Mouse (Mus musculus) CH12.LX (cell line): Measurements from ENCODE around the gene Gipc2. TPM values are rescaled to one million over a fixed set of nuclear protein-coding genes. Genes with fewer than 3 reads are reported as not detected.

ENCODE experiments used
- DNase-seq: peaks from one replicate; pipeline ENCODE4 v3.0.0-alpha.2; 2013; ENCODE audit errors: extremely low read depth
- H3K27ac ChIP-seq: 2 replicates; pipeline ENCODE4 v1.5.1; 2012; ENCODE audit warnings: low read depth, mild to moderate bottlenecking, control low read depth, moderate library complexity; ENCODE audit not compliant: insufficient read depth
- H3K27me3 ChIP-seq: replicated peaks from 2 replicates; pipeline ENCODE3; 2012; ENCODE audit warnings: inconsistent platforms
- H3K36me3 ChIP-seq, 2 experiments: replicated peaks in 1 of 2; 2 replicates each; pipeline versions ENCODE3 to v1.6.1; 2012; ENCODE audit warnings: inconsistent platforms in 1 of 2, low read length in 1 of 2, mild to moderate bottlenecking in 1 of 2, mixed read lengths in 1 of 2, moderate library complexity in 1 of 2; ENCODE audit not compliant: control insufficient read depth in 1 of 2, insufficient read depth in 1 of 2
- H3K4me1 ChIP-seq, 2 experiments: 2 replicates each; pipeline ENCODE4 v1.6.1; 2012; ENCODE audit warnings: inconsistent platforms in 1 of 2, moderate library complexity in 1 of 2; ENCODE audit not compliant: insufficient read depth in 2 of 2, control insufficient read depth in 1 of 2
- H3K4me2 ChIP-seq: 2 replicates; pipeline ENCODE4 v1.6.1; 2012; ENCODE audit warnings: low read depth, mild to moderate bottlenecking, control low read depth; ENCODE audit not compliant: poor library complexity, insufficient read depth, severe bottlenecking
- H3K4me3 ChIP-seq, 3 experiments: fragments of 150-350 bp in 1 of 3; sonication (generic) in 1 of 3; replicated peaks in 1 of 3; 2 replicates each; pipeline versions ENCODE3 to v1.5.1; 2011 to 2012; ENCODE audit warnings: low read depth in 2 of 3, low read length in 2 of 3, mild to moderate bottlenecking in 2 of 3, moderate library complexity in 2 of 3, control low read depth in 1 of 3, improper control_type of control experiment in 1 of 3, inconsistent platforms in 1 of 3, mixed read lengths in 1 of 3; ENCODE audit not compliant: poor library complexity in 1 of 3
- H3K79me2 ChIP-seq: replicated peaks from 2 replicates; pipeline ENCODE4 v1.6.1; 2012; ENCODE audit warnings: mild to moderate bottlenecking, moderate library complexity; ENCODE audit not compliant: control insufficient read depth, poor library complexity, insufficient read depth, severe bottlenecking; ENCODE audit errors: extremely low read depth
- H3K9ac ChIP-seq: 2 replicates; pipeline ENCODE4 v1.6.1; 2012; ENCODE audit warnings: low read depth, mild to moderate bottlenecking, control low read depth, moderate library complexity; ENCODE audit not compliant: insufficient read depth
- H3K9me3 ChIP-seq: replicated peaks from 2 replicates; pipeline ENCODE3; 2012; ENCODE audit warnings: low read length, inconsistent platforms, mixed read lengths
- BHLHE40 ChIP-seq: IDR thresholded peaks from 2 replicates; pipeline ENCODE4 v1.6.1; 2011; ENCODE audit warnings: mild to moderate bottlenecking, low read depth, low read length, improper control_type of control experiment
- CHD2 ChIP-seq: IDR thresholded peaks from 2 replicates; pipeline ENCODE4 v1.6.1; 2011; ENCODE audit warnings: low read length, improper control_type of control experiment
- E2F4 ChIP-seq: IDR thresholded peaks from 2 replicates; pipeline ENCODE4 v1.6.1; 2011; ENCODE audit warnings: low read depth, low read length, improper control_type of control experiment; ENCODE audit not compliant: insufficient replicate concordance
- ELF1 ChIP-seq: IDR thresholded peaks from 2 replicates; pipeline ENCODE4 v1.6.1; 2014; ENCODE audit warnings: low read depth, mild to moderate bottlenecking, inconsistent platforms, low read length, improper control_type of control experiment
- ETS1 ChIP-seq: conservative IDR thresholded peaks from 2 replicates; pipeline ENCODE4 v1.6.1; 2012; ENCODE audit warnings: low read depth, mild to moderate bottlenecking, inconsistent platforms, low read length, improper control_type of control experiment, moderate library complexity
- GABPA ChIP-seq: IDR thresholded peaks from 2 replicates; pipeline ENCODE4 v1.6.1; 2012; ENCODE audit warnings: low read depth, low read length, improper control_type of control experiment, inconsistent platforms; ENCODE audit not compliant: insufficient replicate concordance
- HCFC1 ChIP-seq: IDR thresholded peaks from 2 replicates; pipeline ENCODE4 v1.6.1; 2012; ENCODE audit warnings: low read depth, mild to moderate bottlenecking, inconsistent platforms, low read length, improper control_type of control experiment
- JUND ChIP-seq: conservative IDR thresholded peaks from 2 replicates; pipeline ENCODE4 v1.6.1; 2011; ENCODE audit warnings: low read depth, low read length, improper control_type of control experiment
- MEF2A ChIP-seq: IDR thresholded peaks from 2 replicates; pipeline ENCODE4 v1.6.1; 2014; ENCODE audit warnings: low read depth, mild to moderate bottlenecking, inconsistent platforms, low read length, improper control_type of control experiment, borderline replicate concordance
- NELFE ChIP-seq: IDR thresholded peaks from 2 replicates; pipeline ENCODE4 v1.6.1; 2011; ENCODE audit warnings: low read depth, low read length, improper control_type of control experiment
- NRF1 ChIP-seq: IDR thresholded peaks from 2 replicates; pipeline ENCODE4 v1.6.1; 2014; ENCODE audit warnings: low read depth, mild to moderate bottlenecking, inconsistent platforms, low read length, improper control_type of control experiment, moderate library complexity
- PAX5 ChIP-seq: IDR thresholded peaks from 2 replicates; pipeline ENCODE4 v1.6.1; 2012; ENCODE audit warnings: low read length, inconsistent platforms, mixed read lengths
- POLR2A ChIP-seq: IDR thresholded peaks from 2 replicates; pipeline ENCODE4 v1.6.1; 2011; ENCODE audit warnings: low read depth, mild to moderate bottlenecking, improper control_type of control experiment, low read length
- POLR2AphosphoS2 ChIP-seq: IDR thresholded peaks from 2 replicates; pipeline ENCODE4 v1.6.1; 2011; ENCODE audit warnings: low read depth, low read length, improper control_type of control experiment
- SIN3A ChIP-seq: IDR thresholded peaks from 2 replicates; pipeline ENCODE4 v1.6.1; 2012; ENCODE audit warnings: low read length, improper control_type of control experiment, inconsistent platforms
- SMC3 ChIP-seq: IDR thresholded peaks from 2 replicates; pipeline ENCODE4 v1.6.1; 2011; ENCODE audit warnings: low read depth, low read length, improper control_type of control experiment
- USF1 ChIP-seq: IDR thresholded peaks from 2 replicates; pipeline ENCODE4 v1.6.1; 2014; ENCODE audit warnings: low read depth, mild to moderate bottlenecking, inconsistent platforms, low read length, improper control_type of control experiment
- dilution Hi-C: fragments of 300-500 bp; cut with MboI; formaldehyde crosslinking; loops from 2 replicates; pipeline ENCODE4 v1.14.3; 2020; ENCODE audit warnings: low sequenced_read_pairs; ENCODE audit not compliant: extremely low pct_unique_long_range_greater_than_20kb, extremely low pct_ligation_motif_present
- in situ Hi-C: fragments of 300-500 bp; cut with MboI; formaldehyde crosslinking; loops from 3 replicates; pipeline ENCODE4 v1.14.3; 2019; ENCODE audit warnings: low sequenced_read_pairs, low pct_ligation_motif_present, low pct_unique_long_range_greater_than_20kb, mixed read lengths
- polyA plus RNA-seq: library from polyadenylated mRNA; unstranded; fragments of >175 nt; gene quantifications from 2 replicates; pipeline ENCODE4 v1.2.1, GENCODE M21; 2012; ENCODE audit warnings: low read depth; ENCODE audit not compliant: insufficient read length
- total RNA-seq, 2 experiments: library from RNA; depleted of rRNA; stranded (reverse); fragments of 300-350 nt in 1 of 2; fragments of >200 nt in 1 of 2; gene quantifications; 2 replicates each; pipeline ENCODE4 v1.2.3; 2012 to 2014

The Gipc2 gene
- total and polyA plus RNA-seq, 3 experiments: 0.24 to 1.2 (median 0.38) TPM

- Histone ChIP-seq H3K4me3 (no peak overlapping the region), H3K27me3 (no peaks in the 10 kb centered on the region), H3K79me2 (no peaks in the 10 kb centered on the region), H3K27ac (no peak overlapping the region), H3K4me2 (no peak overlapping the region), H3K9me3 (peaks cover 3% of the 10 kb centered on the region), H3K36me3 (peaks cover 6 to 23% of the 10 kb centered on the region in 2 experiments), H3K4me1 (no peaks in the 10 kb centered on the region; a peak in 1 of 4 replicates), H3K9ac (no peak overlapping the region)
- TF ChIP-seq ELF1: no peak
- no peak for TF ChIP-seq MEF2A
- TF ChIP-seq PAX5: no peak
- TF ChIP-seq SMC3: no peak
- TF ChIP-seq JUND: no peak
- TF ChIP-seq GABPA: no peak
- TF ChIP-seq POLR2AphosphoS2: no peak
- TF ChIP-seq POLR2A: no peak
- no peak for TF ChIP-seq NRF1
- no peak for TF ChIP-seq BHLHE40
- TF ChIP-seq SIN3A: no peak
- no peak for TF ChIP-seq USF1
- TF ChIP-seq E2F4: no peak
- TF ChIP-seq HCFC1: no peak
- TF ChIP-seq CHD2: no peak
- no peak for DNase-seq
- in situ Hi-C loops (no loop called here), dilution Hi-C loops (no loop called here)
Observed at GRCm38 (mm10) chr3:152179285-152179684, 13.3 kb upstream of the Gipc2 start.

DNA sequence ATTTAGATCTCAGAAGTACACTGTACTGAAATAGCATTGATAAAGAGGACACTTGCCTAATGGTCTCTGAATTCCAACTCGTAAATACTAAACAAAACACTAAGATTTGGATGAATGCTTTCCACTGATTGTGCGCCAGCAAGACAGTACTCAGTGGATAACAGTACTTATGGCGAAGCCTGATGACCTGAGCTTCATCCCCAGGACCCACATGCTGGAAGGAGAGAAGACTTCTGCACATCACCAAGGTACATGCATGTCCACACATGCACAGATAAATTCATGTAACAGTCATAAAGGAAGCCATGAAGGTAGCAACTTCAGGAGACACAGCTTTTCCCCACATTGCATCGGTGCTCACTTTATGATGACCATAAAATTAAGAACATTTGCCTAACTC is 12.8 kb upstream of the Gipc2 start:
- dilution Hi-C loops (no loop called here), in situ Hi-C loops (no loop called here)

More for the DNA sequence above, 12.8 kb upstream of the Gipc2 start:
- no peak overlapping the region for H3K4me3 ChIP-seq
- no peaks in the 10 kb centered on the region for H3K27me3 ChIP-seq
- H3K9ac ChIP-seq: no peak overlapping the region
- H3K36me3 ChIP-seq: peaks cover 6 to 20% of the 10 kb centered on the region in 2 experiments
- DNase-seq: no peak
- no peaks in the 10 kb centered on the region for H3K79me2 ChIP-seq
- peaks cover 3% of the 10 kb centered on the region for H3K9me3 ChIP-seq
- H3K4me2 ChIP-seq: no peak overlapping the region
- H3K27ac ChIP-seq: no peak overlapping the region
- H3K4me1 ChIP-seq: no peaks in the 10 kb centered on the region; a peak in 1 of 4 replicates
- TF ChIP-seq ETS1: no peak
- no peak for TF ChIP-seq NELFE
